Mouse (Mus musculus): ENCODE measurements around the gene Rbm24. TPM values are rescaled to one million over a fixed set of nuclear protein-coding genes. Genes with fewer than 3 reads are reported as not detected.

Gene Rbm24
- 2.6 and 3.2 TPM in 2 replicates for polyA plus RNA-seq (2015; fragmentation: Nextera tagmentation; extraction: Ambion mirVana)

GRCm38 (mm10) chr13:46418141-46418601 lies at the start of gene Rbm24:
Gene Rbm24, plus strand, starts transcription at chr13:46418434.
- Histone ChIP-seq H3K27ac (ENCODE audit: low read length) (peak within 1 kb of the TSS; percentile 17; the same call in 1 of the 2 replicates), H3K4me1 (replicated peaks; ENCODE audit: control insufficient read depth, insufficient read depth, low read length) (no peaks in the 10 kb centered on the region), H3K9ac (ENCODE audit: low read length) (peak within 1 kb of the TSS; percentile 70), H3K4me3 (ENCODE audit: low read length) (peak within 1 kb of the TSS; percentile 71), H3K4me2 (ENCODE audit: low read depth, low read length) (peak within 1 kb of the TSS; percentile 97), H3K36me3 (ENCODE audit: control insufficient read depth, insufficient read depth, low read length) (no peaks in the 10 kb centered on the region), H3K27me3 (ENCODE audit: control insufficient read depth, insufficient read depth, low read depth, low read length) (no peaks in the 10 kb centered on the region; the same call in 1 of the 2 replicates), H3K9me3 (ENCODE audit: control insufficient read depth, low read length) (no peaks in the 10 kb centered on the region)
- under 1% methylated on average over 37 of the region's 41 CpGs for WGBS
- ATAC-seq (ENCODE audit: low read depth), result peak; percentile 91

DNA sequence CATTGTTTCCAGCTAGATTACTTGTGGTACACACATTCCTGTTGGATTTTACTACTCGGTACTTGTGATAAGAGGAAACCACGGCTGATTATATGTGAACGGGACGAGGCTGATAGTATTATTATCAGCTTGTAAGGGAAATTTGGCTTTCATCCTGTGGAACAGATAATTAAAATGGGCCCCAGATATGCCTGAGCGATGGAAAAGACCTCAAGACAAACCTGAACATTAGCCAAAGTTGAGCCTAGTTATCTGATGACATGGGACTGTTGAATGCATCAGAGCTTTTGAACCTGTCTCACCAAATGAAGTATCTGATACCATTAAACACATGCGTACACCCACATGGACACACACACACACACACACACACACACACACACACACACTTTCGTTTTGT lies 45.4 kb upstream of the Rbm24 start:
- no peak overlapping the region for H3K4me2 ChIP-seq (ENCODE audit: low read depth, low read length)
- no peak overlapping the region for H3K27ac ChIP-seq (ENCODE audit: low read length)
- no peaks in the 10 kb centered on the region for H3K36me3 ChIP-seq (ENCODE audit: control insufficient read depth, insufficient read depth, low read length)
- H3K27me3 ChIP-seq (ENCODE audit: control insufficient read depth, insufficient read depth, low read depth, low read length), result no peaks in the 10 kb centered on the region
- no peaks in the 10 kb centered on the region for H3K4me1 ChIP-seq (replicated peaks; ENCODE audit: control insufficient read depth, insufficient read depth, low read length)
- H3K4me3 ChIP-seq (ENCODE audit: low read length), result no peak overlapping the region
- H3K9ac ChIP-seq (ENCODE audit: low read length), result no peak overlapping the region
- H3K9me3 ChIP-seq (ENCODE audit: control insufficient read depth, low read length), result no peaks in the 10 kb centered on the region
- ATAC-seq (ENCODE audit: low read depth), result no peak
- WGBS, result 63% methylated on average over 7 of the region's 7 CpGs

- Histone ChIP-seq H3K27ac (ENCODE audit: low read length) (no peak overlapping the region), H3K4me1 (replicated peaks; ENCODE audit: control insufficient read depth, insufficient read depth, low read length) (no peaks in the 10 kb centered on the region), H3K27me3 (ENCODE audit: control insufficient read depth, insufficient read depth, low read depth, low read length) (no peaks in the 10 kb centered on the region), H3K4me2 (ENCODE audit: low read depth, low read length) (no peak overlapping the region), H3K36me3 (ENCODE audit: control insufficient read depth, insufficient read depth, low read length) (no peaks in the 10 kb centered on the region), H3K9ac (ENCODE audit: low read length) (no peak overlapping the region), H3K9me3 (ENCODE audit: control insufficient read depth, low read length) (no peaks in the 10 kb centered on the region), H3K4me3 (ENCODE audit: low read length) (no peak overlapping the region)
- no peak for ATAC-seq (ENCODE audit: low read depth)
- 62% methylated on average over 1 of the region's 1 CpGs for WGBS
These were observed 42.9 kb upstream of the Rbm24 start for GRCm38 (mm10) chr13:46375371-46375770.

- Histone ChIP-seq H3K4me1 (replicated peaks; ENCODE audit: control insufficient read depth, insufficient read depth, low read length) (no peaks in the 10 kb centered on the region), H3K9ac (ENCODE audit: low read length) (no peak overlapping the region), H3K27me3 (ENCODE audit: control insufficient read depth, insufficient read depth, low read depth, low read length) (no peaks in the 10 kb centered on the region), H3K27ac (ENCODE audit: low read length) (no peak overlapping the region), H3K4me2 (ENCODE audit: low read depth, low read length) (no peak overlapping the region), H3K9me3 (ENCODE audit: control insufficient read depth, low read length) (no peaks in the 10 kb centered on the region), H3K36me3 (ENCODE audit: control insufficient read depth, insufficient read depth, low read length) (no peaks in the 10 kb centered on the region), H3K4me3 (ENCODE audit: low read length) (no peak overlapping the region)
- no peak for ATAC-seq (ENCODE audit: low read depth)
- 78% methylated on average over 8 of the region's 8 CpGs for WGBS
These were observed 30.8 kb upstream of the Rbm24 start for GRCm38 (mm10) chr13:46387396-46387795.

DNA sequence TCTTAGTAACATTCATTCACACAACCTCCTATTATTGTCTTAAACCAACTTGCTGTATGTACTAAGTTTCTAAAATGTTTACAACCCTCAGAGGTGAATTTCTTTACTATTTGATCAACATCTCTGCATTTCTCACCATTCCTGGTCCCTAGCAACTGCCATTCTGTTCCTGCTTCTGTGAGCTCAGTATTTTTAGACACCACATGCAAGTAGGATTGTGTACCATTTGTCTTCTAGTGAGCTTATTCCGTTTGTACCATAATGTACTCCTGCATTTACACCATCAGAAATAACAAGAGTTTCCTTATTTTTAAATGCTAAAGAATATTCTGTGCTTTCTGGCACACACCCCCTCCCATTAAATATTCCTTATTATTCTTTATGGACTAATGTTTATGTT lies 26.6 kb upstream of the Rbm24 start:
- 69% methylated on average over 1 of the region's 1 CpGs for WGBS
- Histone ChIP-seq H3K9me3 (ENCODE audit: control insufficient read depth, low read length) (no peaks in the 10 kb centered on the region), H3K4me2 (ENCODE audit: low read depth, low read length) (no peak overlapping the region), H3K27me3 (ENCODE audit: control insufficient read depth, insufficient read depth, low read depth, low read length) (no peaks in the 10 kb centered on the region), H3K4me3 (ENCODE audit: low read length) (no peak overlapping the region), H3K9ac (ENCODE audit: low read length) (no peak overlapping the region), H3K27ac (ENCODE audit: low read length) (no peak overlapping the region), H3K4me1 (replicated peaks; ENCODE audit: control insufficient read depth, insufficient read depth, low read length) (no peaks in the 10 kb centered on the region), H3K36me3 (ENCODE audit: control insufficient read depth, insufficient read depth, low read length) (no peaks in the 10 kb centered on the region)
- no peak for ATAC-seq (ENCODE audit: low read depth)

- no peak for ATAC-seq (ENCODE audit: low read depth)
- H3K9ac ChIP-seq (ENCODE audit: low read length), result no peak overlapping the region
- H3K36me3 ChIP-seq (ENCODE audit: control insufficient read depth, insufficient read depth, low read length), result no peaks in the 10 kb centered on the region
- no peak overlapping the region for H3K4me2 ChIP-seq (ENCODE audit: low read depth, low read length)
- no peaks in the 10 kb centered on the region for H3K4me1 ChIP-seq (replicated peaks; ENCODE audit: control insufficient read depth, insufficient read depth, low read length)
- H3K4me3 ChIP-seq (ENCODE audit: low read length), result no peak overlapping the region
- H3K27ac ChIP-seq (ENCODE audit: low read length), result no peak overlapping the region
- H3K27me3 ChIP-seq (ENCODE audit: control insufficient read depth, insufficient read depth, low read depth, low read length), result no peaks in the 10 kb centered on the region
- WGBS, result 74% methylated on average over 4 of the region's 4 CpGs
- no peaks in the 10 kb centered on the region for H3K9me3 ChIP-seq (ENCODE audit: control insufficient read depth, low read length)
These were observed 25.3 kb upstream of the Rbm24 start for GRCm38 (mm10) chr13:46392893-46393292.

- Histone ChIP-seq H3K9ac (ENCODE audit: low read length) (no peak overlapping the region), H3K4me1 (replicated peaks; ENCODE audit: control insufficient read depth, insufficient read depth, low read length) (no peaks in the 10 kb centered on the region), H3K4me3 (ENCODE audit: low read length) (no peak overlapping the region), H3K36me3 (ENCODE audit: control insufficient read depth, insufficient read depth, low read length) (no peaks in the 10 kb centered on the region), H3K9me3 (ENCODE audit: control insufficient read depth, low read length) (no peaks in the 10 kb centered on the region), H3K27ac (ENCODE audit: low read length) (no peak overlapping the region), H3K4me2 (ENCODE audit: low read depth, low read length) (no peak overlapping the region), H3K27me3 (ENCODE audit: control insufficient read depth, insufficient read depth, low read depth, low read length) (no peaks in the 10 kb centered on the region)
- 42% methylated on average over 2 of the region's 2 CpGs for WGBS
- no peak for ATAC-seq (ENCODE audit: low read depth)
These were observed 24.3 kb upstream of the Rbm24 start for GRCm38 (mm10) chr13:46393936-46394335.

GRCm38 (mm10) chr13:46397235-46397634 lies 21.0 kb upstream of the Rbm24 start:
- no peak for ATAC-seq (ENCODE audit: low read depth)
- no peak overlapping the region for H3K4me2 ChIP-seq (ENCODE audit: low read depth, low read length)
- no peak overlapping the region for H3K27ac ChIP-seq (ENCODE audit: low read length)
- no peak overlapping the region for H3K4me3 ChIP-seq (ENCODE audit: low read length)
- H3K4me1 ChIP-seq (replicated peaks; ENCODE audit: control insufficient read depth, insufficient read depth, low read length), result no peaks in the 10 kb centered on the region
- no peaks in the 10 kb centered on the region for H3K27me3 ChIP-seq (ENCODE audit: control insufficient read depth, insufficient read depth, low read depth, low read length)
- H3K9me3 ChIP-seq (ENCODE audit: control insufficient read depth, low read length), result no peaks in the 10 kb centered on the region
- H3K36me3 ChIP-seq (ENCODE audit: control insufficient read depth, insufficient read depth, low read length), result no peaks in the 10 kb centered on the region
- H3K9ac ChIP-seq (ENCODE audit: low read length), result no peak overlapping the region
- 69% methylated on average over 3 of the region's 3 CpGs for WGBS

DNA sequence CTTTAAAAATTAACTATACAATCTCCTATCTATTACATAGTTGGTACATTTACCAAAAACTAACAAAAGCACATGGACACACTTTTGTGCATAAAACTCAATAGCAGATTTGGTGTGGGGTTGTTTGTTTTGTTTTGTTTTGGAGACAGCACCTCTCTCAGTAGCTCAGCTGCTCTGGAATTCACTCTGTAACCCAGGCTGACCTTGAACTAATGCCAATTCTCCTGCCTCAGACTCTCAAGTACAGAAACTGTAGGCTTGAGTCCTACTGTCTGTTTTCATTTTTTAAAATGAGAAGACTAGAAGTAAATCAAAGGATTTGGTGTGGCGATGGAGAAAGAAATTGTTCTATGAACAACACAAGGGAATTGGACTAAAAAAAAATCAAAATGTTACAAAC lies 11.1 kb upstream of the Rbm24 start:
- Histone ChIP-seq H3K36me3 (ENCODE audit: control insufficient read depth, insufficient read depth, low read length) (no peaks in the 10 kb centered on the region), H3K27me3 (ENCODE audit: control insufficient read depth, insufficient read depth, low read depth, low read length) (no peaks in the 10 kb centered on the region), H3K27ac (ENCODE audit: low read length) (no peak overlapping the region), H3K9me3 (ENCODE audit: control insufficient read depth, low read length) (no peaks in the 10 kb centered on the region), H3K4me2 (ENCODE audit: low read depth, low read length) (no peak overlapping the region), H3K4me1 (replicated peaks; ENCODE audit: control insufficient read depth, insufficient read depth, low read length) (no peaks in the 10 kb centered on the region), H3K9ac (ENCODE audit: low read length) (no peak overlapping the region), H3K4me3 (ENCODE audit: low read length) (no peak overlapping the region)
- no peak for ATAC-seq (ENCODE audit: low read depth)
- 76% methylated on average over 1 of the region's 1 CpGs for WGBS

- Histone ChIP-seq H3K4me2 (ENCODE audit: low read depth, low read length) (no peak overlapping the region), H3K27ac (ENCODE audit: low read length) (no peak overlapping the region), H3K9ac (ENCODE audit: low read length) (no peak overlapping the region), H3K36me3 (ENCODE audit: control insufficient read depth, insufficient read depth, low read length) (no peaks in the 10 kb centered on the region), H3K4me3 (ENCODE audit: low read length) (no peak overlapping the region), H3K4me1 (replicated peaks; ENCODE audit: control insufficient read depth, insufficient read depth, low read length) (no peaks in the 10 kb centered on the region), H3K9me3 (ENCODE audit: control insufficient read depth, low read length) (no peaks in the 10 kb centered on the region), H3K27me3 (ENCODE audit: control insufficient read depth, insufficient read depth, low read depth, low read length) (no peaks in the 10 kb centered on the region)
- ATAC-seq (ENCODE audit: low read depth), result no peak
These were observed 6.0 kb upstream of the Rbm24 start for GRCm38 (mm10) chr13:46412247-46412646.

Measured in lung, embryonic 16.5 days (tissue).